Mouse (Mus musculus) heart, postnatal 36 days (tissue): ENCODE results near the gene Nfib. TPM values are rescaled to one million over a fixed set of nuclear protein-coding genes. Genes with fewer than 3 reads are reported as not detected.
A peak's percentile ranks its signal among the peaks of the same experiment; 100 is the strongest.

ENCODE experiments used
- DNase-seq, 2 experiments: peaks; one replicate each; pipeline ENCODE4 v3.0.0; 2021 to 2022
- intact Hi-C: fragments of 180-260 bp; cut with DNase I; formaldehyde crosslinking; loops from one replicate; pipeline ENCODE4 v1.15.1; 2025
- total RNA-seq, 2 experiments: library from RNA; stranded (reverse); gene quantifications; 2 replicates each; pipeline ENCODE4 v1.2.3; 2021

Gene Nfib
- 100 to 1,000 TPM; 113 to 131 TPM for total RNA-seq

- DNase-seq: peak in 1 of 2 experiments; percentile 31
- intact Hi-C loops: no loop called here
Measured at GRCm38 (mm10) chr4:82704841-82705794, at the start of gene Nfib. Gene Nfib, minus strand, starts transcription at chr4:82705750.

GRCm38 (mm10) chr4:82735764-82736163 is 30.2 kb upstream of the Nfib start:
- intact Hi-C loops: no loop called here
- DNase-seq: no peak

GRCm38 (mm10) chr4:82734765-82735481 is 29.4 kb upstream of the Nfib start:
- intact Hi-C loops: no loop called here
- no peak for DNase-seq

- DNase-seq: no peak
- intact Hi-C loops: no loop called here
Measured at GRCm38 (mm10) chr4:82734348-82734747, 28.8 kb upstream of the Nfib start.

GRCm38 (mm10) chr4:82733636-82734035 is 28.1 kb upstream of the Nfib start:
- intact Hi-C loops: no loop called here
- DNase-seq: no peak

GRCm38 (mm10) chr4:82730248-82730887 is 24.8 kb upstream of the Nfib start:
- no peak for DNase-seq
- intact Hi-C loops: no loop called here

GRCm38 (mm10) chr4:82724058-82724457 is 18.5 kb upstream of the Nfib start:
- intact Hi-C loops: no loop called here
- DNase-seq: no peak

GRCm38 (mm10) chr4:82723048-82723447 is 17.5 kb upstream of the Nfib start:
- DNase-seq: no peak
- intact Hi-C loops: no loop called here

- intact Hi-C loops: no loop called here
- no peak for DNase-seq
Measured at GRCm38 (mm10) chr4:82715833-82716232, 10.3 kb upstream of the Nfib start.

- DNase-seq: no peak
- intact Hi-C loops: no loop called here
Measured at GRCm38 (mm10) chr4:82711611-82712295, 6.2 kb upstream of the Nfib start.

- DNase-seq: no peak
- intact Hi-C loops: no loop called here
Measured at GRCm38 (mm10) chr4:82709666-82710065, 4.1 kb upstream of the Nfib start.

GRCm38 (mm10) chr4:82706012-82706411 is 462 bp upstream of the Nfib start:
- DNase-seq: no peak
- intact Hi-C loops: no loop called here

- intact Hi-C loops: no loop called here
- DNase-seq: no peak
Measured at GRCm38 (mm10) chr4:82704079-82704830, 1.3 kb downstream of the Nfib start.

- intact Hi-C loops: no loop called here
- no peak for DNase-seq
Measured at GRCm38 (mm10) chr4:82702808-82703207, 2.7 kb downstream of the Nfib start.

- intact Hi-C loops: no loop called here
- no peak for DNase-seq
Measured at GRCm38 (mm10) chr4:82699504-82699903, 6.0 kb downstream of the Nfib start.

GRCm38 (mm10) chr4:82698616-82699015 is 6.9 kb downstream of the Nfib start:
- intact Hi-C loops: no loop called here
- no peak for DNase-seq

- no peak for DNase-seq
- intact Hi-C loops: no loop called here
Measured at GRCm38 (mm10) chr4:82697151-82697550, 8.4 kb downstream of the Nfib start.

GRCm38 (mm10) chr4:82695760-82696501 is 9.6 kb downstream of the Nfib start:
- intact Hi-C loops: no loop called here
- DNase-seq: peak in 1 of 2 experiments; percentile 25

- intact Hi-C loops: no loop called here
Measured at GRCm38 (mm10) chr4:82692009-82692326, 13.6 kb downstream of the Nfib start.

More at GRCm38 (mm10) chr4:82692009-82692326, 13.6 kb downstream of the Nfib start:
- DNase-seq: no peak
